Mouse (Mus musculus) forelimb bud, embryonic 11.5 days (tissue): Measurements from ENCODE around the gene Gm21560.
"Not testable (repeated sequence)": the region's sequence is repeated elsewhere in the genome, so short reads cannot be mapped to it uniquely, and the experiment has no call there.

ENCODE experiments used
- DNase-seq: peaks from one replicate; pipeline ENCODE4 v3.0.0-alpha.2; 2012; ENCODE audit warnings: low read depth, low spot score

Gene Gm21560

DNA sequence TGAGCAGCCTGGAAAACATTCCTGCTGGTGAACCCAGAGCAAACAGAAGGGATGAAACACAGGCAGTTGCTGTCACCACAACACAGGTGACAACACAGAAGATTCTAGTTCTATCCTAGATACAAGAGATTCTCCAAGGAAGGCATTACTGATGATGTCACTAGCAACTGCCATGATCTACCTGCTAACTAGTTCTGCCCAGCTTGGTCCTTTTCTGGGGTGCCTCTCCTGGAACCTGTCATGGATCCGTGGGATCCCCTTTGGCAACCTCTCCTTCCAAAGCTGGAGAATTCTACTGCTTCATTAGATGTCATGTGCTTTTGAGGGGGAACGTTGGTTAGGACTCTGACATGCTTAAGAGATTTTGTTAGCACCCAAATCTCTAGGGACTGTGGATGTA, at the start of gene Gm21560:
Gene Gm21560 (minus strand): TSS at position 101 of the 400 bp plus-strand sequence.
- not testable (repeated sequence) for DNase-seq

DNA sequence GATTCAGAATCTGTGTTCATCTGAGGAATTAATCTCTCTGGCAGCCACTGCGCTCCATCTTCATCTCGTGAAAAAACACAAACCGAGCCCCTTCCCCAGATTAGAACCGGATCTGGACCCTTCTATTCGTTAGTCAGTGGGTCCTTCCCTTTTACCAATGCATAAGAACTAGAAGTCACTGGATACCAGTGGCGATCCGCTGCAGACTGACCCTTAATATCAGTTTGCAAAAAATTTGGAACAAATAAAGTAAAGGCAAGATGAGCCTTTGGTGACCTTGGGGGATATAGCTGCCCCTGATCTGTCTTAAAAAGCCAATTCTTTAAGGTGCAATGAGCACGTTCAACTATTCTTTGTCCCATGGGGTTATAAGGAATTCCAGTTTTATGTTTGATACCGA, 55.6 kb downstream of the Gm21560 start:
- not testable (repeated sequence) for DNase-seq

DNA sequence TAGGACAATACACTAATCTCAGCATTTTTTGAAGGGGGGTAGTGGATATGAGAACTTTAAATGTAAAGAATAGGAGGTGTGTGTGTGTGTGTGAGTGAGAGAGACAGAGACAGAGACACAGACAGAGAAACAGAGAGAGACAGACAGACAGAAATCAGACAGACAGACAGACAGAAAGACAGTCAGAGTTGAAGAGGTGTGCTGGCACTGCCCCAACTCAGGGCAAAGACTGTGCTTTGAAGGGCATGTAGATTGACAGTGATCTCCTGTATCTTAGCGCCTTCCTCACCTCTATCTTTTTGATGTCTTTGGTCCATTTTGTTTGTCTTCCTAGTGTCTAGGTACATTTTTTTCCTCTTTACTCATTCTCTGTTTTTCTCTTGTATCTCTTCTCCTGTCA, 58.0 kb downstream of the Gm21560 start:
- not testable (repeated sequence) for DNase-seq
